Mouse (Mus musculus) MEL (cell line): ENCODE measurements at regions not wholly inside any gene's neighbourhood (a gene's known extent, or its start where the extent isn't known, plus 50 kb on each side); places are given as distances from the start of the nearest gene placed in this dataset.

Experiments used
- DNase-seq: peaks from one replicate; pipeline ENCODE4 v3.0.0; 2011; ENCODE audit warnings: low read depth, low spot score
- H3K27ac ChIP-seq: 2 replicates; pipeline ENCODE4 v1.5.1; 2012; ENCODE audit warnings: low read depth, mild to moderate bottlenecking, control low read depth, low read length, moderate library complexity; ENCODE audit not compliant: control insufficient read depth
- H3K27me3 ChIP-seq, 2 experiments: fragments of 150-350 bp in 1 of 2; sonication (generic) in 1 of 2; 2 replicates each; pipeline ENCODE4 v1.6.1; 2012; ENCODE audit warnings: low read length in 2 of 2, mild to moderate bottlenecking in 2 of 2, improper control_type of control experiment in 1 of 2, moderate library complexity in 1 of 2; ENCODE audit not compliant: insufficient read depth in 2 of 2, control insufficient read depth in 1 of 2
- H3K36me3 ChIP-seq, 2 experiments: 2 replicates each; pipeline ENCODE4 v1.6.1; 2012 to 2014; ENCODE audit warnings: low read length in 2 of 2, improper control_type of control experiment in 1 of 2, inconsistent platforms in 1 of 2, mild to moderate bottlenecking in 1 of 2; ENCODE audit not compliant: insufficient read depth in 2 of 2, control insufficient read depth in 1 of 2
- H3K4me1 ChIP-seq, 2 experiments: fragments of 150-350 bp in 1 of 2; sonication (generic) in 1 of 2; 2 replicates each; pipeline ENCODE4 v1.6.1; 2012; ENCODE audit warnings: low read length in 2 of 2, improper control_type of control experiment in 1 of 2, mild to moderate bottlenecking in 1 of 2; ENCODE audit not compliant: insufficient read depth in 2 of 2, control insufficient read depth in 1 of 2
- H3K4me3 ChIP-seq, 2 experiments: fragments of 150-350 bp in 1 of 2; sonication (generic) in 1 of 2; 2 replicates each; pipeline ENCODE4 v1.5.1; 2012; ENCODE audit warnings: low read depth in 2 of 2, low read length in 2 of 2, mild to moderate bottlenecking in 2 of 2, moderate library complexity in 2 of 2, control low read depth in 1 of 2, improper control_type of control experiment in 1 of 2; ENCODE audit not compliant: control insufficient read depth in 1 of 2, insufficient read depth in 1 of 2
- H3K79me2 ChIP-seq: 2 replicates; pipeline ENCODE4 v1.6.1; 2012; ENCODE audit warnings: mild to moderate bottlenecking, low read length, moderate library complexity; ENCODE audit not compliant: control insufficient read depth, poor library complexity, insufficient read depth
- H3K9ac ChIP-seq: 2 replicates; pipeline ENCODE4 v1.6.1; 2012; ENCODE audit warnings: low read depth, mild to moderate bottlenecking, control low read depth, low read length, moderate library complexity; ENCODE audit not compliant: control insufficient read depth, poor library complexity, severe bottlenecking
- H3K9me3 ChIP-seq: fragments of 150-350 bp; sonication (generic); replicated peaks from 2 replicates; pipeline ENCODE4 v1.6.1; 2012; ENCODE audit warnings: mild to moderate bottlenecking, low read length, improper control_type of control experiment, moderate library complexity; ENCODE audit not compliant: insufficient read depth
- BHLHE40 ChIP-seq: IDR thresholded peaks from 2 replicates; pipeline ENCODE4 v1.6.1; 2012; ENCODE audit warnings: low read depth, mild to moderate bottlenecking, inconsistent platforms, low read length, improper control_type of control experiment, borderline replicate concordance
- CHD2 ChIP-seq: IDR thresholded peaks from 2 replicates; pipeline ENCODE4 v1.6.1; 2011; ENCODE audit warnings: low read length, improper control_type of control experiment
- CTCF ChIP-seq, 3 experiments: IDR thresholded peaks in 2 of 3; conservative IDR thresholded peaks in 1 of 3; 2 replicates each; pipeline ENCODE4 v1.5.1; 2011 to 2012; ENCODE audit warnings: low read length in 3 of 3, low read depth in 2 of 3, mild to moderate bottlenecking in 2 of 3, improper control_type of control experiment in 1 of 3, inconsistent platforms in 1 of 3, mixed read lengths in 1 of 3, moderate library complexity in 1 of 3; ENCODE audit not compliant: control insufficient read depth in 1 of 3, insufficient read depth in 1 of 3, poor library complexity in 1 of 3, severe bottlenecking in 1 of 3
- E2F4 ChIP-seq: IDR thresholded peaks from 2 replicates; pipeline ENCODE4 v1.6.1; 2011; ENCODE audit warnings: low read depth, low read length, improper control_type of control experiment, borderline replicate concordance
- EP300 ChIP-seq, 2 experiments: IDR thresholded peaks; 2 replicates each; pipeline ENCODE4 v1.6.1; 2011; ENCODE audit warnings: improper control_type of control experiment in 2 of 2, low read length in 2 of 2, low read depth in 1 of 2, mild to moderate bottlenecking in 1 of 2
- ETS1 ChIP-seq: IDR thresholded peaks from 2 replicates; pipeline ENCODE4 v1.6.1; 2012; ENCODE audit warnings: low read depth, mild to moderate bottlenecking, inconsistent platforms, low read length, improper control_type of control experiment, moderate library complexity
- GABPA ChIP-seq: IDR thresholded peaks from 2 replicates; pipeline ENCODE4 v1.6.1; 2012; ENCODE audit warnings: low read depth, mild to moderate bottlenecking, inconsistent platforms, low read length, improper control_type of control experiment, moderate library complexity
- HCFC1 ChIP-seq: IDR thresholded peaks from 2 replicates; pipeline ENCODE4 v1.6.1; 2012; ENCODE audit warnings: low read depth, mild to moderate bottlenecking, inconsistent platforms, low read length, improper control_type of control experiment, moderate library complexity
- MAFK ChIP-seq: IDR thresholded peaks from 2 replicates; pipeline ENCODE4 v1.6.1; 2011; ENCODE audit warnings: low read depth, mild to moderate bottlenecking, low read length, improper control_type of control experiment, borderline replicate concordance
- MXI1 ChIP-seq: IDR thresholded peaks from 2 replicates; pipeline ENCODE4 v1.6.1; 2011; ENCODE audit warnings: mild to moderate bottlenecking, low read depth, low read length, improper control_type of control experiment
- MYB ChIP-seq: IDR thresholded peaks from 2 replicates; pipeline ENCODE4 v1.6.1; 2011; ENCODE audit warnings: mild to moderate bottlenecking, low read depth, low read length, improper control_type of control experiment
- MYC ChIP-seq: IDR thresholded peaks from 2 replicates; pipeline ENCODE4 v1.6.1; 2011; ENCODE audit warnings: low read depth, mild to moderate bottlenecking, low read length, improper control_type of control experiment, moderate library complexity
- NELFE ChIP-seq: IDR thresholded peaks from 2 replicates; pipeline ENCODE4 v1.6.1; 2011; ENCODE audit warnings: low read depth, low read length, improper control_type of control experiment
- POLR2A ChIP-seq, 2 experiments: IDR thresholded peaks; 2 replicates each; pipeline ENCODE4 v1.6.1; 2011 to 2012; ENCODE audit warnings: low read length in 2 of 2, mild to moderate bottlenecking in 2 of 2, control low read depth in 1 of 2, improper control_type of control experiment in 1 of 2, low read depth in 1 of 2, moderate library complexity in 1 of 2; ENCODE audit not compliant: control insufficient read depth in 1 of 2, insufficient read depth in 1 of 2, poor library complexity in 1 of 2
- POLR2AphosphoS2 ChIP-seq: IDR thresholded peaks from 2 replicates; pipeline ENCODE4 v1.6.1; 2011; ENCODE audit warnings: low read length, improper control_type of control experiment
- RAD21 ChIP-seq: IDR thresholded peaks from 2 replicates; pipeline ENCODE4 v1.6.1; 2011; ENCODE audit warnings: mild to moderate bottlenecking, low read depth, low read length, improper control_type of control experiment
- RCOR1 ChIP-seq: IDR thresholded peaks from 2 replicates; pipeline ENCODE4 v1.6.1; 2012; ENCODE audit warnings: low read depth, mild to moderate bottlenecking, inconsistent platforms, low read length, improper control_type of control experiment
- SIN3A ChIP-seq: IDR thresholded peaks from 2 replicates; pipeline ENCODE4 v1.6.1; 2012; ENCODE audit warnings: low read length, improper control_type of control experiment, inconsistent platforms
- TAL1 ChIP-seq: IDR thresholded peaks from 2 replicates; pipeline ENCODE4 v1.6.1; 2012; ENCODE audit warnings: mild to moderate bottlenecking, inconsistent platforms, low read length, moderate library complexity, mixed read lengths
- TBP ChIP-seq: IDR thresholded peaks from 2 replicates; pipeline ENCODE4 v1.8.0; 2011; ENCODE audit warnings: low read depth, low read length, improper control_type of control experiment
- TCF12 ChIP-seq: IDR thresholded peaks from 2 replicates; pipeline ENCODE4 v1.6.1; 2014; ENCODE audit warnings: low read depth, mild to moderate bottlenecking, inconsistent platforms, low read length, improper control_type of control experiment, moderate library complexity
- UBTF ChIP-seq: IDR thresholded peaks from 2 replicates; pipeline ENCODE4 v1.6.1; 2012; ENCODE audit warnings: low read depth, mild to moderate bottlenecking, inconsistent platforms, low read length, improper control_type of control experiment, moderate library complexity, borderline replicate concordance; ENCODE audit not compliant: insufficient read depth
- USF1 ChIP-seq: IDR thresholded peaks from 2 replicates; pipeline ENCODE4 v1.6.1; 2014; ENCODE audit warnings: low read depth, mild to moderate bottlenecking, inconsistent platforms, low read length, improper control_type of control experiment, moderate library complexity
- ZC3H11A ChIP-seq: IDR thresholded peaks from 2 replicates; pipeline ENCODE4 v1.6.1; 2012; ENCODE audit warnings: low read depth, mild to moderate bottlenecking, inconsistent platforms, low read length, improper control_type of control experiment
- ZMIZ1 ChIP-seq: IDR thresholded peaks from 2 replicates; pipeline ENCODE4 v1.6.1; 2012; ENCODE audit warnings: low read depth, mild to moderate bottlenecking, inconsistent platforms, low read length, improper control_type of control experiment, moderate library complexity

GRCm38 (mm10) chr8:86224851-86225250 lies 355.6 kb downstream of the Abcc12 start:
- H3K9ac ChIP-seq, result no peak overlapping the region
- no peaks in the 10 kb centered on the region for H3K79me2 ChIP-seq
- H3K4me1 ChIP-seq, result no peaks in the 10 kb centered on the region
- DNase-seq, result no peak
- H3K4me3 ChIP-seq, result no peak overlapping the region
- H3K9me3 ChIP-seq, result no peaks in the 10 kb centered on the region
- TF ChIP-seq GABPA (no peak), RAD21 (no peak), USF1 (no peak), MXI1 (no peak), E2F4 (no peak), POLR2AphosphoS2 (no peak), ZMIZ1 (no peak), HCFC1 (no peak), UBTF (no peak), MAFK (no peak), RCOR1 (no peak), ZC3H11A (no peak)
- H3K36me3 ChIP-seq, result no peaks in the 10 kb centered on the region
- no peaks in the 10 kb centered on the region for H3K27me3 ChIP-seq
- no peak overlapping the region for H3K27ac ChIP-seq

- DNase-seq, result no peak
- no peaks in the 10 kb centered on the region for H3K36me3 ChIP-seq
- no peaks in the 10 kb centered on the region for H3K4me1 ChIP-seq
Observed at GRCm38 (mm10) chr8:86222715-86223114, 357.8 kb downstream of the Abcc12 start.

More at GRCm38 (mm10) chr8:86222715-86223114, 357.8 kb downstream of the Abcc12 start:
- no peaks in the 10 kb centered on the region for H3K9me3 ChIP-seq
- TF ChIP-seq MYC, result no peak
- no peak for TF ChIP-seq TBP
- no peak for TF ChIP-seq CHD2
- TF ChIP-seq MYB, result no peak
- no peak for TF ChIP-seq SIN3A
- no peak for TF ChIP-seq ZMIZ1
- TF ChIP-seq E2F4, result no peak
- no peak for TF ChIP-seq CTCF (IDR thresholded peaks at IDR 0.05 in 2 of 3, conservative IDR thresholded peaks at IDR 0.05 in 1 of 3; ENCODE audit: control insufficient read depth in 1 of 3, insufficient read depth in 1 of 3, low read depth in 2 of 3, low read length in 3 of 3, poor library complexity in 1 of 3, severe bottlenecking in 1 of 3)
- TF ChIP-seq GABPA, result no peak
- TF ChIP-seq EP300 (IDR thresholded peaks at IDR 0.05; ENCODE audit: low read depth in 1 of 2, low read length in 2 of 2), result no peak
- TF ChIP-seq BHLHE40, result no peak
- TF ChIP-seq ETS1, result no peak
- TF ChIP-seq TCF12, result no peak
- TF ChIP-seq TAL1, result no peak
- no peak for TF ChIP-seq RCOR1
- no peak for TF ChIP-seq NELFE
- TF ChIP-seq POLR2A (IDR thresholded peaks at IDR 0.05; ENCODE audit: control insufficient read depth in 1 of 2, insufficient read depth in 1 of 2, low read depth in 1 of 2, low read length in 2 of 2, poor library complexity in 1 of 2), result no peak
- TF ChIP-seq, all 39 proteins: peak for 0
- no peaks in the 10 kb centered on the region for H3K27me3 ChIP-seq
- H3K79me2 ChIP-seq, result no peaks in the 10 kb centered on the region
- no peak overlapping the region for H3K9ac ChIP-seq
- H3K4me3 ChIP-seq, result no peak overlapping the region
- H3K27ac ChIP-seq, result no peak overlapping the region
